Mouse (Mus musculus) thymus, postnatal 25 days (tissue): Measurements from ENCODE around the gene Lyzl4.
A peak's percentile ranks its signal among the peaks of the same experiment; 100 is the strongest.

Experiments
- DNase-seq: peaks from one replicate; pipeline ENCODE4 v3.0.0; 2022

Gene Lyzl4

GRCm38 (mm10) chr9:121642001-121642400, at the start of gene Lyzl4:
TSS of gene Lyzl4 (minus strand) at chr9:121642096.
- DNase-seq: peak; percentile 78

GRCm38 (mm10) chr9:121690734-121691133, 48.8 kb upstream of the Lyzl4 start:
- DNase-seq: no peak

GRCm38 (mm10) chr9:121690200-121690651, 48.3 kb upstream of the Lyzl4 start:
- no peak for DNase-seq

- no peak for DNase-seq
Observed at GRCm38 (mm10) chr9:121684702-121685101, 42.8 kb upstream of the Lyzl4 start.

- peak; percentile 71 for DNase-seq
Observed at GRCm38 (mm10) chr9:121682037-121682680, 40.3 kb upstream of the Lyzl4 start.

GRCm38 (mm10) chr9:121681191-121681590, 39.3 kb upstream of the Lyzl4 start:
- DNase-seq: no peak

GRCm38 (mm10) chr9:121679549-121679948, 37.7 kb upstream of the Lyzl4 start:
- peak; percentile 62 for DNase-seq

- DNase-seq: no peak
Observed at GRCm38 (mm10) chr9:121677476-121677875, 35.6 kb upstream of the Lyzl4 start.

GRCm38 (mm10) chr9:121677069-121677468, 35.2 kb upstream of the Lyzl4 start:
- DNase-seq: peak; percentile 23

- DNase-seq: peak; percentile 26
Observed at GRCm38 (mm10) chr9:121675556-121675955, 33.7 kb upstream of the Lyzl4 start.

GRCm38 (mm10) chr9:121675011-121675410, 33.1 kb upstream of the Lyzl4 start:
- peak; percentile 79 for DNase-seq

GRCm38 (mm10) chr9:121673716-121674115, 31.8 kb upstream of the Lyzl4 start:
- no peak for DNase-seq

GRCm38 (mm10) chr9:121672311-121672710, 30.4 kb upstream of the Lyzl4 start:
- no peak for DNase-seq

- peak; percentile 54 for DNase-seq
Observed at GRCm38 (mm10) chr9:121671300-121671699, 29.4 kb upstream of the Lyzl4 start.

- DNase-seq: peak; percentile 80
Observed at GRCm38 (mm10) chr9:121669348-121669791, 27.5 kb upstream of the Lyzl4 start.

- no peak for DNase-seq
Observed at GRCm38 (mm10) chr9:121667822-121668221, 25.9 kb upstream of the Lyzl4 start.

- DNase-seq: no peak
Observed at GRCm38 (mm10) chr9:121666957-121667630, 25.2 kb upstream of the Lyzl4 start.

- no peak for DNase-seq
Observed at GRCm38 (mm10) chr9:121664104-121664503, 22.2 kb upstream of the Lyzl4 start.

- no peak for DNase-seq
Observed at GRCm38 (mm10) chr9:121663467-121663866, 21.6 kb upstream of the Lyzl4 start.

- DNase-seq: no peak
Observed at GRCm38 (mm10) chr9:121659791-121660190, 17.9 kb upstream of the Lyzl4 start.

GRCm38 (mm10) chr9:121658248-121658647, 16.4 kb upstream of the Lyzl4 start:
- no peak for DNase-seq

- DNase-seq: no peak
Observed at GRCm38 (mm10) chr9:121657143-121657542, 15.2 kb upstream of the Lyzl4 start.

GRCm38 (mm10) chr9:121656322-121656721, 14.4 kb upstream of the Lyzl4 start:
- no peak for DNase-seq

- DNase-seq: no peak
Observed at GRCm38 (mm10) chr9:121653668-121654067, 11.8 kb upstream of the Lyzl4 start.
